16 mouse cellular contexts compared by ENCODE assay signal in genomic region chr11:49937779-49938178, GRCm38 (mm10). TPM values are rescaled to one million over a fixed set of nuclear protein-coding genes. Genes with fewer than 3 reads are reported as not detected.
"Had no signal": no experiment of that assay in that cellular context is flagged by ENCODE, and none has a peak within 500 bp of the region (broad histone marks: within the 10 kb centered on the region; RNA-seq: fewer than 3 reads in every experiment).

No protein-coding gene starts in this region.

- H3K4me3 ChIP-seq: lung, embryonic 15.5 days; midbrain, embryonic 10.5 days; midbrain, embryonic 12.5 days; myocyte; neural tube, embryonic 13.5 days; neural tube, embryonic 15.5 days; stomach, embryonic 15.5 days had no signal

- H3K27ac ChIP-seq: lung, embryonic 15.5 days; midbrain, embryonic 10.5 days; midbrain, embryonic 12.5 days; neural tube, embryonic 13.5 days; neural tube, embryonic 15.5 days; stomach, embryonic 15.5 days; stomach, postnatal 0 days had no signal

- DNase-seq: liver, postnatal 0 days; lung, adult 2 months; lung, postnatal 4 days; midbrain, embryonic 14.5 days; thymus, adult 2 months; thymus, postnatal 25 days; thymus, postnatal 4 days had no signal

- H3K4me1 ChIP-seq: lung, embryonic 15.5 days; stomach, embryonic 15.5 days had no signal

RNA-seq across cellular contexts. Expression of gene Rasgef1c, which starts 36.1 kb away (rescaled TPM):
- polyA plus RNA-seq: liver, postnatal 0 days; lung, postnatal 0 days; myocyte had no signal
